Mouse (Mus musculus): ENCODE measurements at regions not wholly inside any gene's neighbourhood (a gene's known extent, or its start where the extent isn't known, plus 50 kb on each side); places are given as distances from the start of the nearest gene placed in this dataset.

DNA sequence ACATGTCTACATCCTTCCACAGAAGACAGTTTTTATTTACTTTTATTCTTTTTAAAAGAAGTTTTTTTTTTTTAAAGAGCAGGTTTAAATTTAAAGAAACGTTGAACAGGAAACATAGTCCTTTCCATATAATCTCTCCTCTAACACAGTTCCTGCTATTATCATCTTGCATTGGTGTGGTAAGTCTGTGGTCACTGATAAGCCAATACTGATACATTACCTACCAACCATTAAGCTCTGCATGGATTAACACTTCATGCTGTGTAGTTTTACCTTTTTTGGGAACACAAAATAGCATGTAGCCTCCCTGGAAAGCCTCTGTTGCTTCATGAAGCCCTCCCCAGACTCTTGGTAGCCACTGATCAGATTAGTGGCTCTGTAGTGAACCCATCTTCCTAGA, 617.4 kb upstream of the Fam160b2 start:
- Histone ChIP-seq H3K4me3 (ENCODE audit: low read depth, low read length) (no peak overlapping the region), H3K27me3 (ENCODE audit: control insufficient read depth, insufficient read depth, low read length) (no peaks in the 10 kb centered on the region), H3K9ac (ENCODE audit: low read length) (no peak overlapping the region), H3K9me3 (ENCODE audit: control insufficient read depth, low read length) (no peaks in the 10 kb centered on the region), H3K27ac (ENCODE audit: low read depth, low read length) (no peak overlapping the region), H3K4me1 (ENCODE audit: control insufficient read depth, insufficient read depth, low read length) (no peaks in the 10 kb centered on the region), H3K36me3 (ENCODE audit: control insufficient read depth, insufficient read depth, low read length) (no peaks in the 10 kb centered on the region), H3K4me2 (ENCODE audit: low read depth) (no peak overlapping the region)
- WGBS = 79% methylated on average over 1 of the region's 1 CpGs
- ATAC-seq (ENCODE audit: insufficient read depth, low FRiP score, low TSS enrichment) (no peak), DNase-seq (ENCODE audit: low spot score) (no peak)

DNA sequence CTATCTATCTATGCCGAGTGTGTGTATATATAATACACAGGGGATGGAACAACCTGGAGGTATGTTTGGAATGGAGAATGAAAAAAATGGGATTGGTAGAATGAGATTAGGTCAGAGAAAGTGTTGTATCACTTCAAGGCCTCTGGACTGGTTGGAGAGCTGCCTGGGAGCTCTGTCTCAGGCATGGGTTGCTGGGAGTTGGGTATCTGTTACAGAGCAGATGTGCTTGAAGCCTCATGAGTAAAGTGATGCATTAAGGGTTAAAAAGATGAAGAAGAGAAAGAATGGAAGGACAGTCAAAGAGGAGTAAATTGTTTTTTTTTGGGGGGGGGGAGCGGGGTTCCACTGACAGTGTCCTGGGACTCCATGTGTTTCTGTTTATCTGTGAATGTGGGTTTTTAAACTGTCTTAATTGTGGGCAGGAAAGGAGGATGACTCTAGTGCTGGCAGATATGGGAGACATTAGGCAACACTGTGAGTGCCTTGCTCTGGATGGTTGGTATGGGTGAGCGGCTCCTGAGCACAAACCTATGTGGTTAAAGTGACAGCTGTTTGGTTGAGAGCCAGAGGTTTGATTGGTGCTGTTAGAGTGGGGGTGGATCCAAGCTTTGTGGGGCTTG, 611.8 kb upstream of the Fam160b2 start:
- no peak for ATAC-seq (ENCODE audit: insufficient read depth, low FRiP score, low TSS enrichment)
- Histone ChIP-seq H3K9me3 (ENCODE audit: control insufficient read depth, low read length) (no peaks in the 10 kb centered on the region), H3K4me3 (ENCODE audit: low read depth, low read length) (no peak overlapping the region), H3K27ac (ENCODE audit: low read depth, low read length) (no peak overlapping the region), H3K4me2 (ENCODE audit: low read depth) (no peak overlapping the region), H3K27me3 (ENCODE audit: control insufficient read depth, insufficient read depth, low read length) (no peaks in the 10 kb centered on the region), H3K4me1 (ENCODE audit: control insufficient read depth, insufficient read depth, low read length) (no peaks in the 10 kb centered on the region), H3K36me3 (ENCODE audit: control insufficient read depth, insufficient read depth, low read length) (no peaks in the 10 kb centered on the region), H3K9ac (ENCODE audit: low read length) (no peak overlapping the region)
- DNase-seq (ENCODE audit: low spot score) = no peak
- WGBS = 86% methylated on average over 3 of the region's 3 CpGs

DNA sequence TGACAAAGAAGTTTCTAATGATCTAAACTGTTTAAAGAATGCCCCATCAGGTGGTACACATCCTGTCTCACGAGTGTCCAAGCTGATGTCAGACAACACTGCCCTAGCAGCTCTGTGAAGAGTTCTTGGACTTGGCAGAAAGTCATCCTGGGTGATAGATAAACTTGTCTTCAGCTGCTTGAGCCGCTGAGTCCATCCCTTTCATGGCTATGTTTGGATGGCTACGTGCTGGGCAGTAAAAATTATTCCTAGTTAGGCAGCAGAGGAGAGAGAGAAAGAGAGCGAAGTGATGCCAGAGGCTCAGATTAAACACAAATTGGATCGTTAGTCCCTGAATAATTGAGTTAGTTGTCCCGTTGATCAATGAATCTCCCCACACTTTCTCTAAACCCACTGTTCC, 603.8 kb upstream of the Fam160b2 start:
- H3K27ac ChIP-seq (ENCODE audit: low read depth, low read length) = no peak overlapping the region
- no peaks in the 10 kb centered on the region for H3K27me3 ChIP-seq (ENCODE audit: control insufficient read depth, insufficient read depth, low read length)
- ATAC-seq (ENCODE audit: insufficient read depth, low FRiP score, low TSS enrichment) = no peak
- H3K9ac ChIP-seq (ENCODE audit: low read length) = no peak overlapping the region
- H3K9me3 ChIP-seq (ENCODE audit: control insufficient read depth, low read length) = no peaks in the 10 kb centered on the region
- no peak overlapping the region for H3K4me2 ChIP-seq (ENCODE audit: low read depth)
- no peak overlapping the region for H3K4me3 ChIP-seq (ENCODE audit: low read depth, low read length)
- 84% methylated on average over 6 of the region's 6 CpGs for WGBS
- H3K36me3 ChIP-seq (ENCODE audit: control insufficient read depth, insufficient read depth, low read length) = no peaks in the 10 kb centered on the region
- DNase-seq (ENCODE audit: low spot score) = no peak
- H3K4me1 ChIP-seq (ENCODE audit: control insufficient read depth, insufficient read depth, low read length) = no peaks in the 10 kb centered on the region

DNA sequence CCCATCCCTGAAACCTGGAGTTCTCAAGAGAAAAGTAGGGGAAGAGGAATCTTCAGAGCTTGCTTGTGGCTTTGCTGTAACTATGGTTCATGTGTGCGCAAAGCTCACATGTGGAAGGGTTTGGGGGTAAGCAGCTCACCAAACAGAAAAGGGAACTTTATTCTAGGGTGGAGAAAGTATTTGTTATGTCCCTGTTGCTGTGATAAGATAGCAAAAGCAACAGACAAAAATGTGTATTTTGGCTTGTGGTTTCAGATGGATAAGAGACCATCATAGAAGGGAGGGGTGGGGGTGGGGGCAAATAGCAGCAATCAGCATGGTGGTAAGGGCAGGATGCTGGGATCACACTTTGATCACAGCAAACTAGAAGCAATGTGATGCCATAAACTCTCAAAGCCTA, 601.3 kb upstream of the Fam160b2 start:
- no peaks in the 10 kb centered on the region for H3K9me3 ChIP-seq (ENCODE audit: control insufficient read depth, low read length)
- ATAC-seq (ENCODE audit: insufficient read depth, low FRiP score, low TSS enrichment) (no peak), DNase-seq (ENCODE audit: low spot score) (no peak)
- H3K9ac ChIP-seq (ENCODE audit: low read length) = no peak overlapping the region
- H3K4me2 ChIP-seq (ENCODE audit: low read depth) = no peak overlapping the region
- 97% methylated on average over 1 of the region's 1 CpGs for WGBS
- H3K27me3 ChIP-seq (ENCODE audit: control insufficient read depth, insufficient read depth, low read length) = no peaks in the 10 kb centered on the region
- no peak overlapping the region for H3K4me3 ChIP-seq (ENCODE audit: low read depth, low read length)
- H3K4me1 ChIP-seq (ENCODE audit: control insufficient read depth, insufficient read depth, low read length) = no peaks in the 10 kb centered on the region
- H3K36me3 ChIP-seq (ENCODE audit: control insufficient read depth, insufficient read depth, low read length) = no peaks in the 10 kb centered on the region
- H3K27ac ChIP-seq (ENCODE audit: low read depth, low read length) = no peak overlapping the region

DNA sequence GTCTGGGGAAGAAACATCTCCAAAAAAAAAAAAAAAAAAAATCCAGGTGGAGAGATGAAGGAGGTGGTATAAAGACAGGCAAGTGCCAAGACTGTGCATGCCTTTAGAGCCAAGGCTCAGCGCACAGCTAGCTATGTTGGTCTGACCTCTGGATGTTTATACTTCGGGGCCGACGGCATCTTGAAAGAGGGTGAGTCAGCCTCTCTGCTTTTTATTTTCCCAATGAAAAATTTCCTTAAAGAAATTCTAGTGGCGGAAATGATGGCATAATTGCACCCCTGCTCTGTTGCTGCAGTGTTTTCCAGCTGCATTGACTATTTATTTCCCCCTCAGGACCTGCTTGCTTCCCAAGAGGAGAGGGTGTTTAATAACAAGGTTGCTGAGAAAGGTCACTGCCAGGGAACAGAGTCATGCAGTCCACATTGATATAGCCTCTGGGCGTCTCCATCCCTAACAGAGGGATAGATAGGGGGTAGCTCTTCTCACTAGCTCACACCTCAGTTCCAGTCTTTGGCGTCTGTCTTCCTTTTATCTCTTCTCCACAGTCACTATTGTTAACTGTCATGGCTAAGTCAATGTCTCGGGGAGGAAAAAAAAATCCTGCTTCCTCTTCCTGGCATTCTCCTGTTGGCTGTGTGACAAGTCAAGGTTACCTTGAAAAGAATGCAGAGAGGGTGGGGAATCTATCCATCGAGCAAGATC, 599.7 kb upstream of the Fam160b2 start:
- no peaks in the 10 kb centered on the region for H3K27me3 ChIP-seq (ENCODE audit: control insufficient read depth, insufficient read depth, low read length)
- 69% methylated on average over 9 of the region's 9 CpGs for WGBS
- H3K27ac ChIP-seq (ENCODE audit: low read depth, low read length) = no peak overlapping the region
- no peaks in the 10 kb centered on the region for H3K36me3 ChIP-seq (ENCODE audit: control insufficient read depth, insufficient read depth, low read length)
- DNase-seq (ENCODE audit: low spot score) = no peak
- no peaks in the 10 kb centered on the region for H3K9me3 ChIP-seq (ENCODE audit: control insufficient read depth, low read length)
- H3K4me1 ChIP-seq (ENCODE audit: control insufficient read depth, insufficient read depth, low read length) = no peaks in the 10 kb centered on the region
- no peak for ATAC-seq (ENCODE audit: insufficient read depth, low FRiP score, low TSS enrichment)
- H3K4me2 ChIP-seq (ENCODE audit: low read depth) = no peak overlapping the region
- no peak overlapping the region for H3K9ac ChIP-seq (ENCODE audit: low read length)
- no peak overlapping the region for H3K4me3 ChIP-seq (ENCODE audit: low read depth, low read length)

DNA sequence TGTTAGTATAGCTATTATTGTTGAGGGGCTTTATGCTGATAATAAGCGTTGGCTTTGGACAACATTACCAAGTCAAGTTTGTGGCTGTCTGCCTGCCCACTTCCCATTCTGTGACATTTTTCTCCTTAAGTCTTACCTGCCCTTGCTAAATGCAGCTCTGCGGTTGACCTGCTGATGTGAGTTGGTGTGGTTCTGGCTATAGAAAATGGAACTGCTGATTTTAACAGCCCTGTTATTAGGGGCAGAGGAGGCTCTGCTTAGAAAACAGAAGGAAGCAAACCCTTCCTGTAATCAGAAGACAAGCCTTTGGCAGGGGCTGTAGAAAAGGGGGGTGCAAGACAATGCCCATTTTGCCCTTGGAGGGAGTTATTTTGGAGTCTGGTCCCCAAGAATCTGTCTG, 594.6 kb upstream of the Fam160b2 start:
- DNase-seq (ENCODE audit: low spot score) = no peak
- Histone ChIP-seq H3K9me3 (ENCODE audit: control insufficient read depth, low read length) (no peaks in the 10 kb centered on the region), H3K9ac (ENCODE audit: low read length) (no peak overlapping the region), H3K27ac (ENCODE audit: low read depth, low read length) (no peak overlapping the region), H3K4me2 (ENCODE audit: low read depth) (no peak overlapping the region), H3K4me1 (ENCODE audit: control insufficient read depth, insufficient read depth, low read length) (no peaks in the 10 kb centered on the region), H3K36me3 (ENCODE audit: control insufficient read depth, insufficient read depth, low read length) (no peaks in the 10 kb centered on the region), H3K4me3 (ENCODE audit: low read depth, low read length) (no peak overlapping the region), H3K27me3 (ENCODE audit: control insufficient read depth, insufficient read depth, low read length) (no peaks in the 10 kb centered on the region)
- WGBS = 95% methylated on average over 2 of the region's 2 CpGs
- ATAC-seq (ENCODE audit: insufficient read depth, low FRiP score, low TSS enrichment) = no peak

DNA sequence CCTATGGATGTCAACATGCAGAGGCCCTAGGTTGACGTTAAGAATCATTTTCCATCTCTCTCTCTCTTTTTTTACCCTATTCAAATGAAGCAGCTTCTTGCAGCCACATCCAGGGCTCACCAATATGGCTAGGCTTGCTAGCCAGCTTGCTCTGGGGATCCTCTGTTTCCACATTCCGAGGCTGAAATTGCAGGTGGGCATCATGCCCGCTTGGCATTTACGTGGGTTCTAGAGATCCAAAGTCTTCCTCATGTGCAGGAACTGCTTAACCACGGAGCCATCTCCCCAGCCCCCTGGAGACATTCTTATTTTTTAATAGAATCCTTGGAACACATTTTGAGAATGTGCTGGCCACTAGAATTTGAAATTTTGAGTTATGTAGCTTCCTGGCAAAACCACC, 592.9 kb upstream of the Fam160b2 start:
- Histone ChIP-seq H3K36me3 (ENCODE audit: control insufficient read depth, insufficient read depth, low read length) (no peaks in the 10 kb centered on the region), H3K27me3 (ENCODE audit: control insufficient read depth, insufficient read depth, low read length) (no peaks in the 10 kb centered on the region), H3K4me2 (ENCODE audit: low read depth) (no peak overlapping the region), H3K4me1 (ENCODE audit: control insufficient read depth, insufficient read depth, low read length) (no peaks in the 10 kb centered on the region), H3K4me3 (ENCODE audit: low read depth, low read length) (no peak overlapping the region), H3K27ac (ENCODE audit: low read depth, low read length) (no peak overlapping the region), H3K9me3 (ENCODE audit: control insufficient read depth, low read length) (no peaks in the 10 kb centered on the region), H3K9ac (ENCODE audit: low read length) (no peak overlapping the region)
- ATAC-seq (ENCODE audit: insufficient read depth, low FRiP score, low TSS enrichment) = no peak
- 87% methylated on average over 5 of the region's 5 CpGs for WGBS
- no peak for DNase-seq (ENCODE audit: low spot score)

DNA sequence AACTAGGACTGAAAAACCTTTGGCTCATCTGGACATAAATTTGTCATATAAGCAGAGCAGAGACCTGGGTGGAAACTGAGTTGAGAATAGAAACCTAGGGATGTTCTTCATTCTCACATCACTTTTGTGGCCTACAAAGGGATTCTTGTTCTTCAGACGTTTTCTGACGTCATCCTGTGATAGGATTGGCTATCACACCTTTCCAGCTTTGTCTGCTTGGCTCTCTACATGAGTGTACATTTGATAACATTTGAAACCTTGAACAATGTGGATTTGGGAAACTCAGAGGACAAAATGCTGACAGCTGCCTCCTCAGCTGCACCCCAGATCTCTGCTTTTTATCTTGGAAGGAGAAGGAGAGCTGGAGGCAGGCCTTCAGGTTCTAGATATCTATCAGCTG, 589.7 kb upstream of the Fam160b2 start:
- no peak overlapping the region for H3K4me2 ChIP-seq (ENCODE audit: low read depth)
- DNase-seq (ENCODE audit: low spot score) = no peak
- H3K9me3 ChIP-seq (ENCODE audit: control insufficient read depth, low read length) = no peaks in the 10 kb centered on the region
- H3K4me1 ChIP-seq (ENCODE audit: control insufficient read depth, insufficient read depth, low read length) = no peaks in the 10 kb centered on the region
- no peaks in the 10 kb centered on the region for H3K27me3 ChIP-seq (ENCODE audit: control insufficient read depth, insufficient read depth, low read length)
- WGBS = 81% methylated on average over 2 of the region's 2 CpGs
- H3K27ac ChIP-seq (ENCODE audit: low read depth, low read length) = no peak overlapping the region
- ATAC-seq (ENCODE audit: insufficient read depth, low FRiP score, low TSS enrichment) = no peak
- no peak overlapping the region for H3K9ac ChIP-seq (ENCODE audit: low read length)
- no peak overlapping the region for H3K4me3 ChIP-seq (ENCODE audit: low read depth, low read length)
- no peaks in the 10 kb centered on the region for H3K36me3 ChIP-seq (ENCODE audit: control insufficient read depth, insufficient read depth, low read length)

DNA sequence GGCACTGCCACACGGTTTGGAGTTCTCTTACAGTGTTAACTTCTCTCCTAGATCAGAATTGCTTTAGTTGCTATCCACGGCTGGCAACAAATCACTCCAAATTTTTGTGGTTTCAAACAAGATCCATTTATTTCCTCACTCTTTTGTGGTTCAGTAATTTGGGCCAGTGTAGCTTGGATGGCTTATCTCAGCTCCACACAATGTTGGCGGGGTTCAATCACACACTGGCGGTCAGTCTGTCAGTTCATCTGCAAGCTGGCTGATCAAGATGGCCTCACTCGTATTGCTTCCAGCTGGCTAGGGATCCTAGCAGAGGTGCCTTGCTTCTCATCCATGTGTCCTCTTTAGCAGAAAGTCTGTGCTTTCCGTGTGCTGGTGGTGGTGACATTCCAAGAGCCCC, 577.7 kb upstream of the Fam160b2 start:
- Histone ChIP-seq H3K4me1 (ENCODE audit: control insufficient read depth, insufficient read depth, low read length) (no peaks in the 10 kb centered on the region), H3K4me3 (ENCODE audit: low read depth, low read length) (no peak overlapping the region), H3K9ac (ENCODE audit: low read length) (no peak overlapping the region), H3K27ac (ENCODE audit: low read depth, low read length) (no peak overlapping the region), H3K27me3 (ENCODE audit: control insufficient read depth, insufficient read depth, low read length) (no peaks in the 10 kb centered on the region), H3K9me3 (ENCODE audit: control insufficient read depth, low read length) (no peaks in the 10 kb centered on the region), H3K4me2 (ENCODE audit: low read depth) (no peak overlapping the region), H3K36me3 (ENCODE audit: control insufficient read depth, insufficient read depth, low read length) (no peaks in the 10 kb centered on the region)
- no peak for ATAC-seq (ENCODE audit: insufficient read depth, low FRiP score, low TSS enrichment)
- WGBS = 78% methylated on average over 6 of the region's 6 CpGs
- DNase-seq (ENCODE audit: low spot score) = no peak
